Mouse (Mus musculus) ES-Bruce4 (cell line): ENCODE data around the gene Ppp1r11. TPM values are rescaled to one million over a fixed set of nuclear protein-coding genes. Genes with fewer than 3 reads are reported as not detected.

Experiments
- H3K27ac ChIP-seq: 2 replicates; pipeline ENCODE4 v1.5.1; 2012; ENCODE audit warnings: low read length, inconsistent platforms; ENCODE audit not compliant: insufficient read depth
- H3K27me3 ChIP-seq: 2 replicates; pipeline ENCODE4 v1.6.1; 2012; ENCODE audit warnings: mild to moderate bottlenecking, low read length, inconsistent platforms; ENCODE audit not compliant: control insufficient read depth, poor library complexity, insufficient read depth, severe bottlenecking
- H3K36me3 ChIP-seq: 2 replicates; pipeline ENCODE4 v1.6.1; 2012; ENCODE audit warnings: inconsistent platforms, mild to moderate bottlenecking, low read length, moderate library complexity; ENCODE audit not compliant: control insufficient read depth, poor library complexity, insufficient read depth, severe bottlenecking
- H3K4me1 ChIP-seq: one replicate; pipeline ENCODE4 v1.8.1; 2011; ENCODE audit warnings: low read length; ENCODE audit not compliant: control insufficient read depth, insufficient read depth
- H3K4me3 ChIP-seq: 2 replicates; pipeline ENCODE4 v1.5.1; 2011; ENCODE audit warnings: low read depth, mild to moderate bottlenecking, low read length
- H3K9ac ChIP-seq: 2 replicates; pipeline ENCODE4 v1.6.1; 2012; ENCODE audit warnings: low read depth, mild to moderate bottlenecking, inconsistent platforms; ENCODE audit not compliant: poor library complexity, severe bottlenecking
- H3K9me3 ChIP-seq: replicated peaks from 2 replicates; pipeline ENCODE4 v1.6.1; 2012; ENCODE audit warnings: mild to moderate bottlenecking, low read length, inconsistent platforms; ENCODE audit not compliant: control insufficient read depth, poor library complexity, insufficient read depth, severe bottlenecking
- CTCF ChIP-seq: IDR thresholded peaks from one replicate; pipeline ENCODE4 v1.8.1; 2011; ENCODE audit warnings: low read depth, low read length
- EP300 ChIP-seq: IDR thresholded peaks from 2 replicates; pipeline ENCODE4 v1.6.1; 2011; ENCODE audit warnings: low read depth, low read length; ENCODE audit not compliant: insufficient read depth
- POLR2A ChIP-seq: IDR thresholded peaks from one replicate; pipeline ENCODE4 v1.8.1; 2011; ENCODE audit warnings: low read length; ENCODE audit not compliant: insufficient read depth
- polyA plus RNA-seq: library from polyadenylated mRNA; stranded (reverse); fragments of >200 nt; gene quantifications from 2 replicates; pipeline ENCODE4 v1.2.4, GENCODE M21; 2011; ENCODE audit warnings: low read depth; ENCODE audit not compliant: missing spikeins, insufficient read depth, insufficient read length

Gene Ppp1r11
- polyA plus RNA-seq, 1 experiment = 67.3 TPM

DNA sequence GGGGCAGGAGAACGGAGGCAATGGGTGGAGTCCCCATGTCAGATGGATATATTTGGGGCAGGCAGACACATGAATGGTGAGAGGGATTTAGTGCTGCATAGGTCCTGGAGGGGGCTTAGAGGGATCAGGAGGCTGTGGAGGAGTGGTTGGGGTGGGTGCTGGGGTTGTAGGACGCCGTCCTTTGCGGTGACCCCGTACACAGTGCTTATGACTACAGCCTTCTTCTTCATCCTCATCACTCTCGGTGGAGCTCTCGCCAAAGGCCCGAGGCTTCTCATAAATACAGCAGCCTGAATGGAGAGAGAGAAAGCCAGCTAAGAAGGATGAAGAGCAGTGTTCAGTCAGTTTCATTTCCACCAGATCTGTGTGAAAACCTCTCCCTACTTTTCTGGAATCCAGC is 2.3 kb downstream of the Ppp1r11 start:
- peaks cover 14% of the 10 kb centered on the region for H3K36me3 ChIP-seq
- no peak overlapping the region for H3K4me3 ChIP-seq
- TF ChIP-seq POLR2A = no peak
- TF ChIP-seq EP300 = no peak
- no peak for TF ChIP-seq CTCF
- no peaks in the 10 kb centered on the region for H3K4me1 ChIP-seq
- H3K9me3 ChIP-seq = no peaks in the 10 kb centered on the region
- H3K27me3 ChIP-seq = no peaks in the 10 kb centered on the region
- H3K27ac ChIP-seq = no peak overlapping the region
- no peak overlapping the region for H3K9ac ChIP-seq

DNA sequence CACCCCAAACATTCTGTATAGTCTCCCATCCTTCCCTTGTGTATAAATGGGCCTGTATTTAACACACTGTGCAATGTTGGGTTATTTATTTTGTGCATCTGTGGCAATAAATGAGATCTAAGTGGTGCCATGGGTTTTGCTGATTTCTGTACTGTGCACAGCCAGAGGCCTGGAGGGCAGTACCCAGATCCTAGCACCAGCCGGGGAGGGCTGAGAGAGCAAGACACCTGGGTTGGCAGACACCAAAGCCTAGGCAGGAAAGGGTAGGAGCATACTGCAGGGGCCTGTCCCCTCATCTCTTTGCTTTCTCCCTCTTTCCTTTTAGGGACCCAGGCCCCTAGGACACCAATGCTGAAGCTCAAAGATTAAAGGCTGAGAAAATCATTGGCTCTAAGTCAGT is 3.3 kb downstream of the Ppp1r11 start:
- Histone ChIP-seq H3K9ac (no peak overlapping the region), H3K27me3 (no peaks in the 10 kb centered on the region)
- TF ChIP-seq CTCF (no peak), EP300 (no peak), POLR2A (no peak)

DNA sequence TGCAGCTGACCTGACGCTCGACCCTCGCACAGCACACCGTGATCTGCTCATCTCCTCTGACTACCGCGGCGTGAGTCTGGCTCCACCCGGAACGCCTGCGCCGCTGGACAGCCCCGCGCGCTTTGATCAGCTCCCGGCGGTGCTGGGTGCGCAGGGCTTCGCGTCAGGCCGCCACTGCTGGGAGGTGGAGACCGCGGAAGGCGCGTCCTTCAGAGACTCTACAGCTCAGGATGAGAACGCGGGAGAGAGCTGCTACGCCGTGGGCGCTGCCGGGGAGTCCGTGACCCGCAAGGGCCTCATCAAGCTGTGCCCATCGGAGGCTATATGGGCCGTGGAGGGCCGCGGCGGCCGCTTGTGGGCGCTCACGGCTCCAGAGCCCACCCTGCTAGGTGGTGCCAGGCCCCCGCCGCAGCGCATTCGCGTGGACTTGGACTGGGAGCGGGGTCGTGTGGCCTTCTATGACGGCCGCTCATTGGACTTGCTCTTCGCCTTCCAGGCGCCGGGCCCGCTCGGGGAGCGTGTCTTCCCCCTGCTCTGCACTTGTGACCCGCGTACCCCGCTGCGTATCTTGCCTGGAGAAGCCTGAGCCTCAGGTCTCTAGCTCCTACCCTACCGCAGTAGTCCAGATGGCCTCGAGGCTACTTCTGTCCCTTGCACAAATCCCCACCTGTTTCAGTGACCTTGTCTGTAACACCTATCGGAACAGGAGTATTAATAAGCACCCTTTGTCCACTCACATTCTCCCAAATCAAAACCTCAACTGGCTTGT is 4.3 kb downstream of the Ppp1r11 start:
- Histone ChIP-seq H3K9ac (peak overlapping the region; percentile 83), H3K27me3 (no peaks in the 10 kb centered on the region)

More for the DNA sequence above, 3.3 kb downstream of the Ppp1r11 start:
- H3K4me1 ChIP-seq = no peaks in the 10 kb centered on the region
- no peak overlapping the region for H3K27ac ChIP-seq
- no peak overlapping the region for H3K4me3 ChIP-seq
- H3K36me3 ChIP-seq = peaks cover 12% of the 10 kb centered on the region
- no peaks in the 10 kb centered on the region for H3K9me3 ChIP-seq

DNA sequence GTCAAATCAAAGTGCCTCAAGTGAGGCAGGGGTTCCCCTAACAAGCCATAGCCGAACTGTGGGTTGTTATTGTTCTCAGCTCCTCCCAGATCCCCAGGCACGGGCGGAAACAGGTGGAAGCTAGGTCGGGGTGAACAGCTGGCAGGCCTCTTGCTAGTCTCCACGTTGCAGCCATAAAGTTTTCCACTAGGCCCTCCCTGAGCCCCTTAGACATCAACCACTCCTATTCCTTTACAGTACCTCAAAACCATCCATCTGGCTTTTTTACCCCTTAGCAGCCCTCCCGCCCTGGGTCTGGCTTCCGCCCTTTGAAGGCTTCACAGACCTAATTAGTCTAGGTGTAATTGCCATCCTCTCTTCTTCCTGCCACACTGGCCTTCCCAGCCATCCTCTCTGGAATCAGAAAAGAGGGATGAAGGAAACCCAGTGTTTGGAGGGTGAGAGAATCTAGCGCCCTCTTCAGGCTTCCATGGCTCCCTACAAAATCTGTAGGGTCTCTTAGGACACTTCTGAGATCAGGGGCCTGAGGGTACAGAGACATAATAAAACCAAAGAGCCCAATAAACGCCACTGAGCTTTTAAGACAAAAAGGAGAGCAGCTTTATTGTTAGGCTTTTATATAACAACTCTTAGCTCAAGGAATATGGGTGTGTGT is 7.3 kb downstream of the Ppp1r11 start:
- Histone ChIP-seq H3K27me3 (no peaks in the 10 kb centered on the region), H3K9ac (peak overlapping the region; percentile 60; the same call in 1 of the 2 replicates), H3K36me3 (peaks cover 6% of the 10 kb centered on the region), H3K9me3 (no peaks in the 10 kb centered on the region), H3K27ac (0 out of 2 replicates have a peak overlapping the region, but pooled peaks have one; percentile 5), H3K4me1 (peaks cover 2% of the 10 kb centered on the region), H3K4me3 (no peak overlapping the region)
- TF ChIP-seq CTCF (no peak), EP300 (no peak), POLR2A (no peak)

More for the DNA sequence above, 4.3 kb downstream of the Ppp1r11 start:
- TF ChIP-seq CTCF = peak; percentile 19
- TF ChIP-seq POLR2A = peak; percentile 6
- TF ChIP-seq EP300 = 0 out of 2 replicates have a peak, but pooled peaks have one; percentile 16
- H3K27ac ChIP-seq = peak overlapping the region; percentile 71; the same call in 1 of the 2 replicates
- peaks cover 2% of the 10 kb centered on the region for H3K4me1 ChIP-seq
- H3K4me3 ChIP-seq = peak overlapping the region; percentile 87
- peaks cover 12% of the 10 kb centered on the region for H3K36me3 ChIP-seq
- H3K9me3 ChIP-seq = no peaks in the 10 kb centered on the region

DNA sequence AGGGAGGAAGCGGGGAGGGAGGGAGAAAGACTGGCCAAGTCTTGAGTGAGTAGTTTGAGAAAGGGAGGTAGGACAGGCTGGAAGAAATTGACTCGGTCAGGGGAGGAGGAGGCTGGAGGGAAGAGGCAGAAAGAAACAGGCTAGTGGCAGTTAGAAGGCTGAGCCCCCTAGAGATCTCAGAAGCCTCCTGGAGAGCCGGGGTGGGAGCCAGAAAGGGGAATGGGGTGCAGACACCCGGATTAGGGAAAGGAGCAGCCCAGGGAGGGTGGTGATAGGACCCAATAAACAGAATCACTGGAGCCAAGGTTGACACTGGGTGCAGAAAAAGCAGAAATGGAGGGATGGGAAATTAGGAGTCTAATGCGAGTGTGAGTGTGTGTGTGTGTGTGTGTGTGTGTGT is 7.8 kb downstream of the Ppp1r11 start:
- no peak for TF ChIP-seq EP300
- no peak for TF ChIP-seq CTCF
- TF ChIP-seq POLR2A = no peak
- peaks cover 2% of the 10 kb centered on the region for H3K4me1 ChIP-seq
- peak overlapping the region; percentile 60 for H3K9ac ChIP-seq
- H3K36me3 ChIP-seq = peaks cover under 1% of the 10 kb centered on the region; the same call in 1 of the 2 replicates
- H3K27ac ChIP-seq = no peak overlapping the region
- no peak overlapping the region; the same call in 1 of the 2 replicates for H3K4me3 ChIP-seq
- no peaks in the 10 kb centered on the region for H3K9me3 ChIP-seq
- no peaks in the 10 kb centered on the region for H3K27me3 ChIP-seq
